Mouse (Mus musculus): Measurements from ENCODE around the gene Slc13a4. TPM values are rescaled to one million over a fixed set of nuclear protein-coding genes. Genes with fewer than 3 reads are reported as not detected.

The Slc13a4 gene
- polyA plus RNA-seq, 1 experiment from 2014 or later = 0.67 TPM

GRCm38 (mm10) chr6:35225696-35226095, 82.2 kb downstream of the Slc13a4 start:
- no peak overlapping the region for H3K4me3 ChIP-seq
- peaks cover 62% of the 10 kb centered on the region for H3K36me3 ChIP-seq
- H3K9me3 ChIP-seq (replicated peaks) = no peaks in the 10 kb centered on the region
- no peaks in the 10 kb centered on the region for H3K4me1 ChIP-seq (replicated peaks)
- no peak overlapping the region for H3K9ac ChIP-seq
- WGBS = 91% methylated on average over 4 of the region's 4 CpGs
- ATAC-seq (replicated peaks; ENCODE audit: insufficient number of reproducible peaks, insufficient read depth, low FRiP score, low read depth) = no peak
- H3K27ac ChIP-seq = no peak overlapping the region
- no peaks in the 10 kb centered on the region for H3K27me3 ChIP-seq
- no peak overlapping the region for H3K4me2 ChIP-seq

Other genes starting within 250 kb of the Slc13a4 start
- gene Cnot4, start 174.4 kb downstream of the Slc13a4 start, polyA plus RNA-seq (2015; fragmentation: Nextera tagmentation; extraction: Ambion mirVana) = 17.6 and 19.9 TPM in 2 replicates
- 18.9 and 24.4 TPM in 2 replicates for gene Nup205, start 130.7 kb downstream of the Slc13a4 start, polyA plus RNA-seq (2015; fragmentation: Nextera tagmentation; extraction: Ambion mirVana)
- gene Fam180a, start 18.0 kb upstream of the Slc13a4 start, polyA plus RNA-seq (2015; fragmentation: Nextera tagmentation; extraction: Ambion mirVana) = 0.75 and 1.0 TPM in 2 replicates
- 81.1 and 98.9 TPM in 2 replicates for gene Mtpn, start 231.8 kb upstream of the Slc13a4 start, polyA plus RNA-seq (2015; fragmentation: Nextera tagmentation; extraction: Ambion mirVana)